Mouse (Mus musculus) kidney, postnatal 36 days (tissue): Measurements from ENCODE around the gene Nufip1.
A peak's percentile ranks its signal among the peaks of the same experiment; 100 is the strongest.

Experiments used
- DNase-seq, 2 experiments: peaks; one replicate each; pipeline ENCODE4 v3.0.0; 2021 to 2022; ENCODE audit warnings: mixed read lengths in 2 of 2

Nufip1 gene

DNA sequence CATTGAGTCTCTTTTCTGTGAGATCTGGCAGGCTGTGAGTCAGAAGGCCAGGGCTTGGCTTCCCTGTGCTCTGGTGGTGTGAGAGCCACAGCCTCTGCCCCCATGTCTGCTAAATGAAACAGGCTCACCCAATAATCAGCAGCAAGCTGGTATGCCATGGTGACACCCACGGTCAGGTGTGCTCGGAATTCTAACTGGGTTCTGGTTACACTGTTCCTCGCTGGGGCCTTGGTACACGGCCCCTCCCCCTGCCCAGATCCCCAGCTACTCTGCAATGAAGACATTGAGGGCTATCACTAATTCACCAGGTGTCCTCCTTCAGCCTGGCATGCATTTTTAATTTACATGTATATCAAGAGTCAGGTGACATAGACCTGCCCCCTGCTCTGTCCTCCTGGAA, 75.6 kb downstream of the Nufip1 start:
- DNase-seq: peak; percentile 11 to 14
